Mouse (Mus musculus) MEL (cell line): ENCODE data around the gene Sema3f. TPM values are rescaled to one million over a fixed set of nuclear protein-coding genes. Genes with fewer than 3 reads are reported as not detected.

Experiments
- DNase-seq: peaks from one replicate; pipeline ENCODE4 v3.0.0; 2011; ENCODE audit warnings: low read depth, low spot score
- H3K27ac ChIP-seq: 2 replicates; pipeline ENCODE4 v1.5.1; 2012; ENCODE audit warnings: low read depth, mild to moderate bottlenecking, control low read depth, low read length, moderate library complexity; ENCODE audit not compliant: control insufficient read depth
- H3K27me3 ChIP-seq, 2 experiments: fragments of 150-350 bp in 1 of 2; sonication (generic) in 1 of 2; 2 replicates each; pipeline ENCODE4 v1.6.1; 2012; ENCODE audit warnings: low read length in 2 of 2, mild to moderate bottlenecking in 2 of 2, improper control_type of control experiment in 1 of 2, moderate library complexity in 1 of 2; ENCODE audit not compliant: insufficient read depth in 2 of 2, control insufficient read depth in 1 of 2
- H3K36me3 ChIP-seq, 2 experiments: 2 replicates each; pipeline ENCODE4 v1.6.1; 2012 to 2014; ENCODE audit warnings: low read length in 2 of 2, improper control_type of control experiment in 1 of 2, inconsistent platforms in 1 of 2, mild to moderate bottlenecking in 1 of 2; ENCODE audit not compliant: insufficient read depth in 2 of 2, control insufficient read depth in 1 of 2
- H3K4me1 ChIP-seq, 2 experiments: fragments of 150-350 bp in 1 of 2; sonication (generic) in 1 of 2; 2 replicates each; pipeline ENCODE4 v1.6.1; 2012; ENCODE audit warnings: low read length in 2 of 2, improper control_type of control experiment in 1 of 2, mild to moderate bottlenecking in 1 of 2; ENCODE audit not compliant: insufficient read depth in 2 of 2, control insufficient read depth in 1 of 2
- H3K4me3 ChIP-seq, 2 experiments: fragments of 150-350 bp in 1 of 2; sonication (generic) in 1 of 2; 2 replicates each; pipeline ENCODE4 v1.5.1; 2012; ENCODE audit warnings: low read depth in 2 of 2, low read length in 2 of 2, mild to moderate bottlenecking in 2 of 2, moderate library complexity in 2 of 2, control low read depth in 1 of 2, improper control_type of control experiment in 1 of 2; ENCODE audit not compliant: control insufficient read depth in 1 of 2, insufficient read depth in 1 of 2
- H3K79me2 ChIP-seq: 2 replicates; pipeline ENCODE4 v1.6.1; 2012; ENCODE audit warnings: mild to moderate bottlenecking, low read length, moderate library complexity; ENCODE audit not compliant: control insufficient read depth, poor library complexity, insufficient read depth
- H3K9ac ChIP-seq: 2 replicates; pipeline ENCODE4 v1.6.1; 2012; ENCODE audit warnings: low read depth, mild to moderate bottlenecking, control low read depth, low read length, moderate library complexity; ENCODE audit not compliant: control insufficient read depth, poor library complexity, severe bottlenecking
- H3K9me3 ChIP-seq: fragments of 150-350 bp; sonication (generic); replicated peaks from 2 replicates; pipeline ENCODE4 v1.6.1; 2012; ENCODE audit warnings: mild to moderate bottlenecking, low read length, improper control_type of control experiment, moderate library complexity; ENCODE audit not compliant: insufficient read depth
- BHLHE40 ChIP-seq: IDR thresholded peaks from 2 replicates; pipeline ENCODE4 v1.6.1; 2012; ENCODE audit warnings: low read depth, mild to moderate bottlenecking, inconsistent platforms, low read length, improper control_type of control experiment, borderline replicate concordance
- CHD1 ChIP-seq: IDR thresholded peaks from 2 replicates; pipeline ENCODE4 v1.6.1; 2012; ENCODE audit warnings: low read depth, mild to moderate bottlenecking, inconsistent platforms, low read length, improper control_type of control experiment
- CHD2 ChIP-seq: IDR thresholded peaks from 2 replicates; pipeline ENCODE4 v1.6.1; 2011; ENCODE audit warnings: low read length, improper control_type of control experiment
- CTCF ChIP-seq, 3 experiments: IDR thresholded peaks in 2 of 3; conservative IDR thresholded peaks in 1 of 3; 2 replicates each; pipeline ENCODE4 v1.5.1; 2011 to 2012; ENCODE audit warnings: low read length in 3 of 3, low read depth in 2 of 3, mild to moderate bottlenecking in 2 of 3, improper control_type of control experiment in 1 of 3, inconsistent platforms in 1 of 3, mixed read lengths in 1 of 3, moderate library complexity in 1 of 3; ENCODE audit not compliant: control insufficient read depth in 1 of 3, insufficient read depth in 1 of 3, poor library complexity in 1 of 3, severe bottlenecking in 1 of 3
- E2F4 ChIP-seq: IDR thresholded peaks from 2 replicates; pipeline ENCODE4 v1.6.1; 2011; ENCODE audit warnings: low read depth, low read length, improper control_type of control experiment, borderline replicate concordance
- ELF1 ChIP-seq: IDR thresholded peaks from 2 replicates; pipeline ENCODE4 v1.6.1; 2014; ENCODE audit warnings: low read depth, mild to moderate bottlenecking, inconsistent platforms, low read length, improper control_type of control experiment, moderate library complexity
- ETS1 ChIP-seq: IDR thresholded peaks from 2 replicates; pipeline ENCODE4 v1.6.1; 2012; ENCODE audit warnings: low read depth, mild to moderate bottlenecking, inconsistent platforms, low read length, improper control_type of control experiment, moderate library complexity
- HCFC1 ChIP-seq: IDR thresholded peaks from 2 replicates; pipeline ENCODE4 v1.6.1; 2012; ENCODE audit warnings: low read depth, mild to moderate bottlenecking, inconsistent platforms, low read length, improper control_type of control experiment, moderate library complexity
- KAT2A ChIP-seq: conservative IDR thresholded peaks from 2 replicates; pipeline ENCODE4 v1.6.1; 2012; ENCODE audit warnings: low read depth, low read length, improper control_type of control experiment, inconsistent platforms
- MAZ ChIP-seq: IDR thresholded peaks from 2 replicates; pipeline ENCODE4 v1.6.1; 2012; ENCODE audit warnings: low read depth, mild to moderate bottlenecking, inconsistent platforms, low read length, improper control_type of control experiment
- MXI1 ChIP-seq: IDR thresholded peaks from 2 replicates; pipeline ENCODE4 v1.6.1; 2011; ENCODE audit warnings: mild to moderate bottlenecking, low read depth, low read length, improper control_type of control experiment
- NELFE ChIP-seq: IDR thresholded peaks from 2 replicates; pipeline ENCODE4 v1.6.1; 2011; ENCODE audit warnings: low read depth, low read length, improper control_type of control experiment
- NRF1 ChIP-seq: IDR thresholded peaks from 2 replicates; pipeline ENCODE4 v1.6.1; 2014; ENCODE audit warnings: low read depth, mild to moderate bottlenecking, inconsistent platforms, low read length, improper control_type of control experiment, moderate library complexity; ENCODE audit not compliant: poor library complexity, insufficient read depth, severe bottlenecking
- POLR2A ChIP-seq, 2 experiments: IDR thresholded peaks; 2 replicates each; pipeline ENCODE4 v1.6.1; 2011 to 2012; ENCODE audit warnings: low read length in 2 of 2, mild to moderate bottlenecking in 2 of 2, control low read depth in 1 of 2, improper control_type of control experiment in 1 of 2, low read depth in 1 of 2, moderate library complexity in 1 of 2; ENCODE audit not compliant: control insufficient read depth in 1 of 2, insufficient read depth in 1 of 2, poor library complexity in 1 of 2
- RAD21 ChIP-seq: IDR thresholded peaks from 2 replicates; pipeline ENCODE4 v1.6.1; 2011; ENCODE audit warnings: mild to moderate bottlenecking, low read depth, low read length, improper control_type of control experiment
- RCOR1 ChIP-seq: IDR thresholded peaks from 2 replicates; pipeline ENCODE4 v1.6.1; 2012; ENCODE audit warnings: low read depth, mild to moderate bottlenecking, inconsistent platforms, low read length, improper control_type of control experiment
- SIN3A ChIP-seq: IDR thresholded peaks from 2 replicates; pipeline ENCODE4 v1.6.1; 2012; ENCODE audit warnings: low read length, improper control_type of control experiment, inconsistent platforms
- TAL1 ChIP-seq: IDR thresholded peaks from 2 replicates; pipeline ENCODE4 v1.6.1; 2012; ENCODE audit warnings: mild to moderate bottlenecking, inconsistent platforms, low read length, moderate library complexity, mixed read lengths
- USF2 ChIP-seq, 2 experiments: IDR thresholded peaks; 2 replicates each; pipeline ENCODE4 v1.6.1; 2011 to 2012; ENCODE audit warnings: improper control_type of control experiment in 2 of 2, low read length in 2 of 2, borderline replicate concordance in 1 of 2, inconsistent platforms in 1 of 2, low read depth in 1 of 2, mild to moderate bottlenecking in 1 of 2; ENCODE audit not compliant: insufficient read depth in 1 of 2
- ZC3H11A ChIP-seq: IDR thresholded peaks from 2 replicates; pipeline ENCODE4 v1.6.1; 2012; ENCODE audit warnings: low read depth, mild to moderate bottlenecking, inconsistent platforms, low read length, improper control_type of control experiment
- ZKSCAN1 ChIP-seq: IDR thresholded peaks from 2 replicates; pipeline ENCODE4 v1.6.1; 2012; ENCODE audit warnings: low read depth, mild to moderate bottlenecking, inconsistent platforms, low read length, improper control_type of control experiment, moderate library complexity
- ZMIZ1 ChIP-seq: IDR thresholded peaks from 2 replicates; pipeline ENCODE4 v1.6.1; 2012; ENCODE audit warnings: low read depth, mild to moderate bottlenecking, inconsistent platforms, low read length, improper control_type of control experiment, moderate library complexity
- polyA plus RNA-seq, 2 experiments: library from polyadenylated mRNA; stranded (reverse) in 1 of 2; unstranded in 1 of 2; fragments of >175 nt in 1 of 2; fragments of >200 nt in 1 of 2; gene quantifications; 2 replicates each; pipeline versions ENCODE4 v1.2.1 to v1.2.4; 2012; ENCODE audit warnings: low replicate concordance in 2 of 2, low read depth in 1 of 2; ENCODE audit not compliant: insufficient read length in 2 of 2, insufficient read depth in 1 of 2, missing spikeins in 1 of 2
- total RNA-seq: library from RNA; depleted of rRNA; stranded (reverse); fragments of 300-350 nt; gene quantifications from 2 replicates; pipeline ENCODE4 v1.2.3, GENCODE M21; 2012

Gene Sema3f
- total and polyA plus RNA-seq, 3 experiments, result not detected

- TF ChIP-seq ZMIZ1 (peak; percentile 93), NELFE (peak; percentile 84), BHLHE40 (no peak), NRF1 (no peak), HCFC1 (peak; percentile 31), ELF1 (peak; percentile 38; the same call in 1 of the 2 replicates), USF2 (IDR thresholded peaks at IDR 0.05; ENCODE audit: borderline replicate concordance in 1 of 2, insufficient read depth in 1 of 2, low read depth in 1 of 2, low read length in 2 of 2) (peak; percentile 10 to 68; a peak in 1 of 4 replicates), SIN3A (peak; percentile 40), MAZ (no peak; the same call in none of the 2 replicates), CTCF (IDR thresholded peaks at IDR 0.05 in 2 of 3, conservative IDR thresholded peaks at IDR 0.05 in 1 of 3; ENCODE audit: control insufficient read depth in 1 of 3, insufficient read depth in 1 of 3, low read depth in 2 of 3, low read length in 3 of 3, poor library complexity in 1 of 3, severe bottlenecking in 1 of 3) (peak in 1 of 3 experiments; percentile 23; a peak in 1 of 6 replicates), E2F4 (no peak), CHD2 (no peak), TAL1 (no peak), ZC3H11A (no peak), POLR2A (IDR thresholded peaks at IDR 0.05; ENCODE audit: control insufficient read depth in 1 of 2, insufficient read depth in 1 of 2, low read depth in 1 of 2, low read length in 2 of 2, poor library complexity in 1 of 2) (peak in 1 of 2 experiments; percentile 80; a peak in 3 of 4 replicates), RCOR1 (no peak), RAD21 (no peak), KAT2A (no peak)
Observed at GRCm38 (mm10) chr9:107635279-107636028, 74.8 kb downstream of the Sema3f start, which contains the start of gene Gnai2 (continued).

- Histone ChIP-seq H3K9ac (peak overlapping the region; percentile 98), H3K9me3 (no peaks in the 10 kb centered on the region), H3K4me1 (peaks cover 2 to 21% of the 10 kb centered on the region in 2 experiments; a peak in 3 of 4 replicates), H3K4me3 (peak overlapping the region; percentile 73 to 88), H3K36me3 (peaks cover 0 to 14% of the 10 kb centered on the region in 2 experiments; a peak in 2 of 4 replicates), H3K79me2 (peaks cover 44% of the 10 kb centered on the region), H3K27me3 (no peaks in the 10 kb centered on the region), H3K27ac (peak overlapping the region; percentile 94)
- peak in 1 of 2 experiments; percentile 87; a peak in 2 of 4 replicates for TF ChIP-seq POLR2A (IDR thresholded peaks at IDR 0.05; ENCODE audit: control insufficient read depth in 1 of 2, insufficient read depth in 1 of 2, low read depth in 1 of 2, low read length in 2 of 2, poor library complexity in 1 of 2)
- no peak for TF ChIP-seq ZKSCAN1
- peak; percentile 41; the same call in 1 of the 2 replicates for TF ChIP-seq MXI1
- no peak for TF ChIP-seq ETS1
- no peak for TF ChIP-seq E2F4
- TF ChIP-seq CHD1, result 0 out of 2 replicates have a peak, but pooled peaks have one; percentile 36
- TF ChIP-seq ELF1, result no peak
- no peak for TF ChIP-seq TAL1
- no peak for TF ChIP-seq RAD21
- TF ChIP-seq NRF1, result no peak
- no peak for TF ChIP-seq CTCF (IDR thresholded peaks at IDR 0.05 in 2 of 3, conservative IDR thresholded peaks at IDR 0.05 in 1 of 3; ENCODE audit: control insufficient read depth in 1 of 3, insufficient read depth in 1 of 3, low read depth in 2 of 3, low read length in 3 of 3, poor library complexity in 1 of 3, severe bottlenecking in 1 of 3)
- TF ChIP-seq BHLHE40, result no peak
- peak; percentile 73 for DNase-seq
Observed at GRCm38 (mm10) chr9:107634406-107635278, 75.6 kb downstream of the Sema3f start.
